Mouse (Mus musculus) liver, postnatal 0 days (tissue): Measurements from ENCODE around the gene Kmt2b. TPM values are rescaled to one million over a fixed set of nuclear protein-coding genes. Genes with fewer than 3 reads are reported as not detected.
A peak's percentile ranks its signal among the peaks of the same experiment; 100 is the strongest.

ENCODE experiments used
- ATAC-seq: fragments of 200-750 bp; cut with Nextera tagmentation; 2 replicates; pipeline ENCODE4 v1.8.0; 2017; ENCODE audit warnings: mild to moderate bottlenecking, moderate library complexity
- DNase-seq: peaks from one replicate; pipeline ENCODE4 v3.0.0-alpha.2; 2016
- H3K27ac ChIP-seq: fragments of 300-500 bp; sonication (generic); 2 replicates; pipeline ENCODE4 v1.5.1; 2014; ENCODE audit warnings: antibody characterized with exemption, moderate library complexity, mild to moderate bottlenecking, low read depth
- H3K27me3 ChIP-seq: fragments of 300-500 bp; sonication (generic); 2 replicates; pipeline ENCODE4 v1.6.1; 2014; ENCODE audit warnings: low read length, control low read depth, mixed read lengths; ENCODE audit not compliant: insufficient read depth
- H3K36me3 ChIP-seq: fragments of 300-500 bp; sonication (generic); replicated peaks from 2 replicates; pipeline ENCODE4 v1.6.1; 2014; ENCODE audit warnings: mild to moderate bottlenecking, control low read depth, low read length, moderate library complexity, mixed read lengths; ENCODE audit not compliant: insufficient read depth
- H3K4me1 ChIP-seq: fragments of 300-500 bp; sonication (generic); 2 replicates; pipeline ENCODE4 v1.6.1; 2014; ENCODE audit warnings: antibody characterized with exemption, mild to moderate bottlenecking, control low read depth; ENCODE audit not compliant: insufficient read depth
- H3K4me2 ChIP-seq: fragments of 300-500 bp; sonication (generic); 2 replicates; pipeline ENCODE4 v1.6.1; 2014; ENCODE audit warnings: low read depth, mild to moderate bottlenecking, low read length, moderate library complexity, mixed read lengths
- H3K4me3 ChIP-seq: fragments of 300-500 bp; sonication (generic); 2 replicates; pipeline ENCODE4 v1.5.1; 2014; ENCODE audit warnings: low read depth, low read length
- H3K9ac ChIP-seq: fragments of 300-500 bp; sonication (generic); replicated peaks from 2 replicates; pipeline ENCODE4 v1.6.1; 2014; ENCODE audit warnings: mild to moderate bottlenecking, moderate library complexity
- H3K9me3 ChIP-seq: fragments of 300-500 bp; sonication (generic); 2 replicates; pipeline ENCODE4 v1.6.1; 2016; ENCODE audit warnings: mild to moderate bottlenecking, control low read depth, low read length, mixed read lengths
- CTCF ChIP-seq: sonication (generic); IDR thresholded peaks from 2 replicates; pipeline ENCODE4 v1.5.1; 2016; ENCODE audit warnings: antibody characterized with exemption, low read depth
- EP300 ChIP-seq: IDR thresholded peaks from 2 replicates; pipeline ENCODE4 v1.6.1; 2016; ENCODE audit warnings: antibody characterized with exemption, low read depth, mild to moderate bottlenecking
- WGBS: fragments of 180-500 bp; shearing (Covaris S2); extraction: QIAGEN DNeasy Blood & Tissue Kit; methylation state at CpG from one replicate; pipeline ENCODE4 v1.1.7; 2014; ENCODE audit not compliant: insufficient replicate concordance; 5-methylcytosine and 5-hydroxymethylcytosine counted together
- polyA plus RNA-seq: library from polyadenylated mRNA; unstranded; fragments of >200 nt; fragmentation: Nextera tagmentation; extraction: Ambion mirVana; gene quantifications from 2 replicates; pipeline ENCODE4 v1.2.1, GENCODE M21; 2015

Kmt2b gene
- polyA plus RNA-seq, 1 experiment from 2014 or later = 3.1 TPM

DNA sequence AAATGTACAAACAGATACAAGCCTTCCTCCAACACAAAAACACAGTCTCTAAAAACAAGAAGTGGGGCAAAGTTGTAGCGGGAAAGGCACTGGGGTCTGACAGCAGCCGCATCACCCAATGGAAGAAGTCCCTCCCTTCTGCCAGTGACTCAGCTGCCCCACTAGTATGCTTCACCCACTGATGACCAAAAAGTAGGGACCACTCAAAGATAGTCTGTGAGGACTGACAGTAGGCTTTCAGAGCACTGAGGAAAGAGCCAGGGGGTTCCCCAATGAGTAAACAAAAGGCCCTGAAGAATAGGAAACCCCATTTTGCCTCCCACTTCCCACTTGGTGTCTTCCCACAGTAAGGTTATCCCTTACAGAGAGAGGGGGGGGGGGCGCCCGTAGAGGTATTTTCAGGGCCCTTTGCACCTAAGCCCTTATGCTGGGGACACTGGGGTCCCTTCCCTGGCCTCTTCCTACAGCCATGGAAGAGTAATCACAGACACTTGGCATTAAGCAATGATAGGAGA is 6.0 kb upstream of the Kmt2b start:
- Histone ChIP-seq H3K36me3 (no peaks in the 10 kb centered on the region), H3K4me3 (no peak overlapping the region), H3K27ac (no peak overlapping the region), H3K4me1 (peaks cover 14% of the 10 kb centered on the region; the same call in 1 of the 2 replicates), H3K9me3 (no peaks in the 10 kb centered on the region), H3K4me2 (no peak overlapping the region), H3K27me3 (no peaks in the 10 kb centered on the region), H3K9ac (no peak overlapping the region)
- DNase-seq (no peak), ATAC-seq (no peak)
- WGBS = 62% methylated on average over 4 of the region's 4 CpGs
- no peak for TF ChIP-seq EP300
- TF ChIP-seq CTCF = no peak

DNA sequence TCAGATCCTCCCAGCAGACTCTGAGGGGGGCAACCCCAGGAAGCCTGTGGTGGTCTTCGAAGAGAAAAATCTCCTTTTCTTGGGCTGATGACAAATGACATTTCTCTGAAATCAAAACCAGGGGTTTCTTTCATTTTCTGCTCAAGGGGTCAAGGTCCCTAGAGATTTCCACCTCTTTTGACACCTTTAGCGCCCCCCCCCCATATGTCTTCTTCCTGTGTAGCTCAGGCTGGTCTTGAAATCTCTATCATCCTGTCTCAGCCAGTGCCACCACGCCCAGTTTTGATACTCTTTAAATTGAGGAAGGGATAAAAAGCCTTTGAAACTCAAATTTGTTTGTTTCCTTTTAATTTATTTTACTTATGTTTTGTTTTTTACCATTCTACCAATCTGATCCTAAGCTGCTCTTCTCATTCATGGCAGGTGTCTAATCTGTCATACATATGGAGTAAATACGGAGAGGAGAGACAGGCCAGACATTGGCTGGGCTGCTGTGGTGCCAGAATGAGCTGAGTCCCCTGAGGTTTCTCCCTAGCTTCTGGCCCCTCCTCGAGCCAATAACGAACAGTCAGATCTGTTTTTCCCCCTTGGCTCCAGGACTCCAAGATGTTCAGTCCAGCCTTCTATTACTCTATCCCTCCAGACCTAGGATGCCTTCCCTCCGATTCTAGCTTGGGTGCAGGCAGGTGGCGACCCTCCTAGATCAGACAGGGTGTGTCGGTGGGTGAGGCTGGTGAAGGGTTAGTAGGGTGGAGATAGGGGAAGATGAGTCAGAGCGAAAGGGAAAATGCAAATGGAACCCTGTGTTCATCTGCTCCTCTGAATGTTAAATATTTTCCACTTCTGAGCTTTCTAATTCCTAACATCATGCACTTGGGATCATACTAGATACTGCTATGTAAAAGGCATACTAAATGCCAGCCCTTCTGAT is 5.3 kb upstream of the Kmt2b start:
- TF ChIP-seq CTCF = no peak
- no peak for TF ChIP-seq EP300
- no peaks in the 10 kb centered on the region for H3K27me3 ChIP-seq
- no peak for ATAC-seq
- H3K4me1 ChIP-seq = 0 out of 2 replicates have a peak, but pooled peaks cover 13% of the 10 kb centered on the region
- no peak for DNase-seq
- H3K9me3 ChIP-seq = no peaks in the 10 kb centered on the region
- H3K36me3 ChIP-seq = no peaks in the 10 kb centered on the region
- no peak overlapping the region for H3K4me2 ChIP-seq
- H3K4me3 ChIP-seq = no peak overlapping the region
- WGBS = 66% methylated on average over 10 of the region's 10 CpGs
- H3K9ac ChIP-seq = no peak overlapping the region
- H3K27ac ChIP-seq = no peak overlapping the region

DNA sequence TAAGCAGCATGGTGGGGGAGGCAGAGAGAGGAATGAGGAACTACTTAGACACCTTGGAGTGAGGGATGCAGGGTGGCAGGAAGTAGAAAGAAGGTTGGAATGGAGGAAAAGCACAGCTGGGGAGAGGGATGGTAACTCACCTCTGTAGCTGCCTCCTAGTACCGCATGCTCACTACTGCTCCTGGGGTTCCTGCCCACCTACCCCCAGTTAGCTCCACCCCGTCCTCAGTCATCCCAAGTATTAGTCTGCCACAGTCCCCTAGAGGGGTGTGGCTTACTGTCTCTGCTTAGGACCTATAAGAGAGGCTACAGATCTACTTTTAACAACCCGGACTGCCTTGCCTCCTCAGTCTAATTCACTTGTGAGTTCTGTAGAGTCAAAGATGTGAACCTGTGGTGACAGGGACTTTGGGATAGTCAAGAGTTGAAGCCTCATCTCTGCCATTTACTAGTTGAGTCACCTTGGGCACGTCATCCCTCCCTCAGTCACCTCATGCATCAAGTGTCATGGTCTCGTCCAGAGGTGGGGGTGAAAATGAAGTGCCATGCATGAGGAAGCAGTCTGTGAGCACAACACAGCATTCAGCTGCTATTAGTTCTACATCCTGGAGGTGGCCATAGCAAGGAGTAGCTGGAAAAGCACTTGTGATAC is 4.4 kb upstream of the Kmt2b start:
- Histone ChIP-seq H3K4me2 (no peak overlapping the region), H3K4me1 (0 out of 2 replicates have a peak, but pooled peaks cover 13% of the 10 kb centered on the region), H3K4me3 (no peak overlapping the region), H3K9ac (no peak overlapping the region), H3K9me3 (no peaks in the 10 kb centered on the region), H3K27me3 (no peaks in the 10 kb centered on the region), H3K36me3 (no peaks in the 10 kb centered on the region), H3K27ac (no peak overlapping the region)
- 59% methylated on average over 5 of the region's 5 CpGs for WGBS
- TF ChIP-seq CTCF = no peak
- no peak for ATAC-seq
- DNase-seq = no peak

DNA sequence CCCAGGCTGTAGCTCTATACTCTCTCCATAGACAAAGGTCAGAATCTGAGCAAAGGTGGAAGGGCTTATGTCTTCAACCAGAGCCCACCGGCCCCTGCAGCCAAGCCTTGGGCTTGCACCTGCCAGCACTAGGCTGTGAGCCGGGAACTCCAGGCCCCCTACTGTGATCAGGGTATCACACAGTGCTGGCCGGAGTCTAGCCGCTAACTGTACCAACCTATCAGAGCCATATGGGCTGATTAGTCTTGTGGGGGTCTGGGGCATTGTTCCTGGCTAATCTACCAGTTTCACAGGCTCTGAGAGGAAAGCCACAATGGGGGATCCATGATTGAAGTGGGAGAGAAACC is 3.1 kb upstream of the Kmt2b start:
- H3K27me3 ChIP-seq = no peaks in the 10 kb centered on the region
- H3K4me2 ChIP-seq = no peak overlapping the region
- ATAC-seq (no peak), DNase-seq (no peak)
- no peak overlapping the region for H3K27ac ChIP-seq
- H3K9me3 ChIP-seq = no peaks in the 10 kb centered on the region
- no peak overlapping the region for H3K4me3 ChIP-seq
- peaks cover 2% of the 10 kb centered on the region; the same call in 1 of the 2 replicates for H3K36me3 ChIP-seq
- WGBS = 79% methylated on average over 4 of the region's 4 CpGs
- peaks cover 22% of the 10 kb centered on the region; the same call in 1 of the 2 replicates for H3K4me1 ChIP-seq
- no peak overlapping the region for H3K9ac ChIP-seq
- TF ChIP-seq EP300 = no peak
- TF ChIP-seq CTCF = no peak

DNA sequence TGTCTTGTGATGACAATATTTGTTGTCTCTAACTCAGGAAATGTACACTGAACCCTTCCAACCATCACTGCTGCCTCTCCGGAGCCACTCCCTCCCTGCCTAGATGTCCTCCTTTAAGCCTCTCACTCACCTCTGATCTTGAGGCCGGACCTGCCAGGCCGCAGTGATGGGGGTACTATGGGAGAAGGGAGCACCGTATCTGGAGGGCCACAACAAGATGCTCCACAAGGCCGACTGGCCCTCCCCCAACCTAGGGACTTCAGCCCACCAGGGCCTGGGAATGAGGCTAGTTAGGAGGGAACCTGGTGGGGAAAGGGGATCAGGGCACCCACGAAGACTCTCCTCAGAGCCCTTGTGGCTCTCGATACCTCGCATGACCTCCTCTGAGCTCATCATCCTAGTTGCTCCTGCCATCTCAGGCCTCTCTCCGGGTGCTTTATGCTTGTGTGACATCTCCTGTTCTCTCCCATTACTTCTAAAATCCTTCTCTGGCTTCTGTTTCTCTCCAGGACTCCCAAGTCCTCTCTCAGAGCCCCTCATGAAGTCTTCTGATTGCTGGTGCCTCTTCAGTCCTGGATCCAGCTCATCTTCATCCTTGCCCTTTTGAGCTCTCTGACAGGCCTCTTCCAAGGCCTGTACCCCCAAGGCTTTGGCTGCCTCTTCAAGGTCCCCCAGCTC is 2.5 kb upstream of the Kmt2b start:
- H3K36me3 ChIP-seq = peaks cover 7% of the 10 kb centered on the region; the same call in 1 of the 2 replicates
- ATAC-seq (no peak), DNase-seq (no peak)
- 84% methylated on average over 9 of the region's 9 CpGs for WGBS
- peak overlapping the region; percentile 99; the same call in 1 of the 2 replicates for H3K4me3 ChIP-seq
- H3K4me2 ChIP-seq = peak overlapping the region; percentile 88
- H3K27ac ChIP-seq = peak overlapping the region; percentile 61; the same call in 1 of the 2 replicates
- H3K27me3 ChIP-seq = no peaks in the 10 kb centered on the region
- no peak overlapping the region; the same call in 1 of the 2 replicates for H3K9ac ChIP-seq
- H3K4me1 ChIP-seq = peaks cover 22% of the 10 kb centered on the region; the same call in 1 of the 2 replicates
- no peak for TF ChIP-seq EP300
- no peaks in the 10 kb centered on the region for H3K9me3 ChIP-seq
